Mouse (Mus musculus): ENCODE results near the gene Ackr3.

The Ackr3 gene

DNA sequence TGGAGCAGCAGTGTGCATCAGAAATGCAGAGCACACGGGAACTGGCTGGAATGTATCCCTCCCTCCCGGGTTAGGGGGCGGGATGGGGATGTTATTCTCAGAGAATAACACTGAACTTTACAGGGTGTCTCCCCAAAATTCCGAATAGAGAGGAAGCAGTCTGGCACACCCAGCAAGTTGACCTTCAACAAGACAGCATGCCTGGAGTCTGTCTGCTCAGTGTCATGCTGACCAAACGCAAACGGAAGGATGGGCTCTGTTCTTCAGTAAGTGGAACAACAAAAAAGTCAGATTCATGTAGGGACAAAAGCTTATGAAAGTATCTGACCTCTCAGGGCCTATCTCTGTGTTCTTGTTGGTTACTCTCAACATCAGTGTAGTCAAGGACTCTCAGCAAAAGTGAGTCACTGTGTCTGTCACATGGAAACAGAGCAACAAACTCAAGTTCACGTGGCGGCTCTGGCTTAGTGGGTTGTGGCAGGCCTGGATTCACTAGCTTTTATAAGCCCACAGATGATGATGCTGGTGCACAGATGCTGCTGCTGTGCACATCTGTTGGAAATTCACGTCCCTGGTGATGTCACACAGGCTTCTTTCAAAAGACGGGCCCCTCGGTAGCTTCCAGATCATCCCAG lies 54.6 kb downstream of the Ackr3 start:
- DNase-seq (ENCODE audit: low read depth), result no peak

DNA sequence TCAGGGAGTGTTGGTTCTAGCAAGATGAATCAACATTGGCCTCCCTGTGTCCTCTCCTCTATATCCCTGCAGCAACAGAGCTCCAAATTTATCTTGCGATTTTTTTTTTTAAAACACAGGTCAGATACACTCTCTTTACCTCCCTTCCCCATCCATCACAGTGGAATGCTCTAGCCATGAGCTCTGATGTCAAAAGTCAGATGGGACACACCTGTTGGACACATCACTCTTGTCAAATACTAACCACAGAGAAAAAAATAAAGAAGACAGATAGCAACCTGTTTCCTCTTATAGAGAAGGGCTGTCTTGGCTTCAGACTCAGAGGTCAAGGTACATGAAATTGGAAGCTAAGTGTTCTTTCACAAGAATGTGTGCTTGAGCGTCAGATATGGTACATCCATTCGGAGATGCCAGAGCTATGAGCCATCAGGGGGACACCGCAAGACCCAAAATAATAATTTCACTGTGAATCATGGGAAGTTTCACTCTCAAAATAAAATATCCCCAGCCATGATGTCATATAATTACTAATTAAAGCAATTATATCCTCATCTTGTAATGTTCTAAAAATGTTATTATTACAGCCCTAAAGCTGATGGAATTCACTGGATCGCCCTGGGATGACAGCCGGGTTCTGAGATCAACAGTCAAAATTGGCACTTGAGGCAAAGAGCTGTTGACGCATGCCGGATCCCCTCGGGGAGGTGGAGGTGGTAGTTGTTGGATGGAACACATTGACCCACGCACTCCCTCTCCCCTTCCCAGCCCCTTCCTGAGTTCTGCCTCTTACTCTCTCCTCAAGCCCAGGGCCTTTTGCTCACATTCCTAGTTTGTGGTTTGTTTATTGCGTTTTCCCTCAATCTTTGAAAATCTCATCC lies 57.2 kb downstream of the Ackr3 start:
- no peak for DNase-seq (ENCODE audit: low read depth)

DNA sequence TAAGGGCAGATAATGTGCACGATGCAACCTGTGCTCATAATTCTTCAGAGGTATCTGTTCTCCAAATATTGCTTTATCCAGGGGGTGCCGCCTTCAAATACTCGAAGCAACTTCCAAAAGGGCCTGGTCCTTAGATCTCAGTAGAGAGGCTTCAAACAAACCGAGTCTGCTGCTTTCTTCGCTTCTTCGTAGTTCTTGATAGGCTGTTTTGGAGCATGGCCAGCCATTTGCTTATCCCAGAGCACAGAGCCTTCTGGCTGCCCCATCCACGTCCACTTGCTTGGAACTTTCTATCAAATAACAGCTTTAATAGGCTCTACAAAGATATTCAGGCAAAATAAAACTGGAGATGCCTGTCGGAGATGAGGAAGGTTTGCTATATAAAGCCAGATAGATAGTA lies 58.6 kb downstream of the Ackr3 start:
- no peak for DNase-seq (ENCODE audit: low read depth)

Data from induced T-regulatory cell, adult 2 months (primary cell).